Mouse (Mus musculus) frontal cortex, postnatal 14 days (tissue): ENCODE data around the gene Slc26a9.
"Not testable (repeated sequence)": the region's sequence is repeated elsewhere in the genome, so short reads cannot be mapped to it uniquely, and the experiment has no call there.

ENCODE experiments used
- DNase-seq, 2 experiments: peaks; one replicate each; pipeline ENCODE4 v3.0.0; 2022; ENCODE audit warnings: low spot score in 2 of 2

Slc26a9 gene

GRCm38 (mm10) chr1:131769296-131769695 is 25.5 kb downstream of the Slc26a9 start:
- DNase-seq: no peak

- DNase-seq: peak; percentile 63 to 69
Observed at GRCm38 (mm10) chr1:131770656-131771055, 26.8 kb downstream of the Slc26a9 start.

DNA sequence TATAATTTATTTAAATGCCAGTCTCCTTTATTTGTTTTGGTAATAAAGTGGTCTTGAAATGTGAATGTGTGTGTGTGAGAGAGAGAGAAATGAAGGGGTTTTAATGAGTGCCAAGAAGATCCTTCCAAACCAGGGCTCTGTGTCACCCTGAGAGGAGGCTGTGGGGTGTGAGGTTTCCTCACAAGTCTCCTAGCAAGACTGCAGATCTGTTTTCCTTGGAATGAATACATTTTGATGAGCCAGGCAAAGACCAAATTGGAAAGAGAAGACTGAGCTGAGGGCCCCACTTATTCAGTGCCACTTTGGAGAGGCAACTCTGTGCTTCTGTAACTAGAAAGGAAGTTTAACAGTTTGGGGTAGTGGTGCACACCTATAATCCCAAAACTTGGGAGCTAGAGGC is 27.6 kb downstream of the Slc26a9 start:
- no peak for DNase-seq

- no peak for DNase-seq
Observed at GRCm38 (mm10) chr1:131794591-131794990, 50.8 kb downstream of the Slc26a9 start.

DNA sequence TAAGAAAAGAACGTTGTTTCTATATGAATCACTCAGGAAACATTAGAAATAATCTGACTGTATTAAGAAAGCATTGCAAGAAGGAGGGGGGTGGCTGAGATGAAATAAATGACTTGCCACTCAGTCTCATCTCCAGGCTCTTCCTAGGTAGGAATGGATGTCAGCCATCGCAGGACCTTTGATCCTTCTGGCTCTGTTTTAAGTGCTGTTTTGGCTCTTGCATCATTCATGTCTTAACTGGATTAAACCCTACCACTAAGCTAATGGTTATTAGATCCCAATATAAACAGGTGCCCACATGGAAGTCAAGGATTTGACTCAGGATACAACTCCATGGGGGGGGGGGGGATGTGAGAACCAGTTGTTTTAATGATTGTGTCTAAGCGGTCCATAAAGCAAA is 51.3 kb downstream of the Slc26a9 start:
- no peak for DNase-seq

DNA sequence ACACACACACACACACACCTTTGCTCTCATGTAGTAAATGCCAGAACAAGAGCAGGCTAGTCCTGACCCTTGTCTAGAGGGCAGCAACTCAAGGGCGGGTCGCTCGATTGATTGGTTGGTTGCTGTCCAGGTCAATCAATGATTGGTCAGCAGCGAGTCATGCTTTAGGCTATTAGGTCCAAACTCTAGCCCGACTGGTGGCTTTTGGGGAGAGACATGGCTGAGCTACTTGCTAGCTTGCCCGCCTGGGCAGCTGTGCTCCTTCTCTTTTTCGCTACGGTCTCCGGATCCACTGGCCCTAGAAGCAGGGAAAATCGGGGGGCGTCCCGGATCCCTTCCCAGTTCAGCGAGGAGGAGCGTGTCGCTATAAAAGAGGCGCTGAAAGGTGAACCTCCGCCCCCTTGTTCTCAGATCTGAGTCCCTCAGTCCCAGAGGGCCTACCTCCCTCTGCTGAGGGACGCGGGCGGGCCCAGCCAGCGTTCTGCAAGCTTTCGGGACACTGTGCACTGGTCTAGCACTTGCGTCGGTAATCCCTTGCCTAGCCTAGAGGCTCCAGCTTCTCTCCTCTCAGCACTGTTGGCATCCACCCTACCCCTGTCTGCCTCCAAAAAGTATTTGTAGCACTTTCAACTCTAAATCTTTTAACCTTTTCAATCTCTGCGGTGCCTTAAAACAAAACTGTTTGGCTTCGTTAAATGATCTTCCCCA is 53.5 kb downstream of the Slc26a9 start, which contains the start of gene Pm20d1:
Gene Pm20d1 (plus strand): TSS at position 180 of the 708 bp plus-strand sequence.
- DNase-seq: no peak

DNA sequence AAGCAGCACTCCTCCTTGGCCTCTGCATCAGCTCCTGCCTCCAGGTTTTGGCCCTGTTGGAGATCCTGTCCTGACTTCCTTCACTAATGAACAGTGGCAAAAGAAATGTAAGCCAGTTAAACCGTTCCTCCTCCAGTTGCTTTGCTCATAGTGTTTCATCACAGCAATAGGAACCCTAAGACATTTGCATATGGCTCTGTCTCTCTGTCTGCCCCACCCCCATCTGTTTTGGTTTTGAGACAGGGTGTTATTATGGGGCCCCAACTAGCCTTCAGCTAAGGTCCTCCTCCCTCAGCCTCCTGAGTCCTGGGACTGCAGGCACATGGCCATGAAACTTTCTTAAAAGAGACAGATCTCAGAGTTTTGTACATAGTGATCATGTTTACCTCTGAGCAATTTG is 56.2 kb downstream of the Slc26a9 start:
- no peak for DNase-seq

GRCm38 (mm10) chr1:131801071-131801470 is 57.2 kb downstream of the Slc26a9 start:
- DNase-seq: no peak

- no peak for DNase-seq
Observed at GRCm38 (mm10) chr1:131802652-131803051, 58.8 kb downstream of the Slc26a9 start.

DNA sequence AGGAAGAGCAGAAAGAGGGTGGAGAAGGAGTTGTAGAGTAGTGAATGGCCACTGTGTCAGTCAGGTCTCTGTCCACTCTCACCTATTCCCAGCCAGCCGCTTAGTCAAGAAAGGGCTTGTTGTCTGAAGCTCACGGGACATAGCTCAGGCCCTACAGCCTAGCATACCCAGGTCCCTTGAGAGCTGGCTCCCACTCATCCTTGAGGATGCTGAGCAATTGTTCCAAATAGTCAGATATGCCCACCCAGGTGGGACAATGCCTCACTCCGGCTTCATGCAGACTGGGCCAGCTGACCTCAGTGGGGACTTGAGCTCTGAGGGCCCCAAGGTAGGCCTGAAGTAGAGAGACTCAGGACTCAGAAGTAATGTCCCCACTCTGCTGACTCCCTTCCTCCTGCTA is 60.3 kb downstream of the Slc26a9 start:
- DNase-seq: no peak

- no peak for DNase-seq
Observed at GRCm38 (mm10) chr1:131808986-131809385, 65.2 kb downstream of the Slc26a9 start.

GRCm38 (mm10) chr1:131809651-131810050 is 65.8 kb downstream of the Slc26a9 start:
- DNase-seq: no peak

GRCm38 (mm10) chr1:131811393-131811792 is 67.6 kb downstream of the Slc26a9 start:
- no peak for DNase-seq

DNA sequence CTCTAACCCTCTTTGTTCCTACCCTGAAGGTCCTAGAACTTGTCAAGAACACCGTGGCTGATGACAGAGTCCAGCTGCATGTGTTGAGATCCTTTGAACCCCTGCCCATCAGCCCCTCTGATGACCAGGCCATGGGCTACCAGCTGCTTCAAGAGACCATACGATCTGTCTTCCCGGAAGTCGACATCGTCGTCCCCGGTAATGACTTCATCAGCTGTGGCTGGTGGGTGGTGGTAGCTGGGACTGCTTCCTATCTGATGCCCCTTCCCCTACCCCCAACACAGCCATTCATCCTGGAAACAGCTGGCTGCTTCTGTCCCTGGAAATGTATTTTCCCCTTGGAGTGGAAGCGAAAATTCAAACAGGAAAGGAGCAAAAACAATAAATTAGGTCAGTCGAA is 68.2 kb downstream of the Slc26a9 start:
- no peak for DNase-seq

DNA sequence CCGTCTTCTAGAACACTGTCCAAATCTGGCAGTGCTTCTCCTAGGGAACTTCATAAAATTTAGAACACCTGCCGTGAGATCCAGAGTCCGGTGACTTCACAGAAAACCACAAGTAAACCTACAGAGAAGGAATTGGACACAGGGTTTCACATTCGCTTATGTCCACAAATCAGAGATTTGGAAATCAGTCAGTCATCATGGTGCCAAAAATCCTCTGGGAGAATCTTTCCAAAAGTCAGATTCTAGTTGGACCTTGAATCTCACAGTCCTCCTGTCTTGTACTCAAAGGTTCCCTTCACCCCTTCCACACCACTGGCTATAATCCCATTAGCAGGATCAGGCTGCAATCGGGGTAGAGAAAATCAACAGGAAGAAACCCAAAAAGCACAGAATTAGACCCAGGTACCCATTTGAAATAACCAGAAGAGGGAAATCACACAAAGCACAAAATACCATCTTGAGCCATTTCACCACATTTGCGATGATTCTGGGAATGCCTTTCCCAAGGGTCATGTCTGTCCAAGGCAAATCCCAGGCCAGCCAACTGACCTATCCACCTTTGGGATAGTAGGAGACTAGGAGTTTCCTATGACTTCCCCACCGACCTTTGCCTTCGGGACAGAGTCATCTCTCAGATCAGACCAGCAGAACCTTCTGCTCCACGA is 68.9 kb downstream of the Slc26a9 start:
- no peak for DNase-seq

DNA sequence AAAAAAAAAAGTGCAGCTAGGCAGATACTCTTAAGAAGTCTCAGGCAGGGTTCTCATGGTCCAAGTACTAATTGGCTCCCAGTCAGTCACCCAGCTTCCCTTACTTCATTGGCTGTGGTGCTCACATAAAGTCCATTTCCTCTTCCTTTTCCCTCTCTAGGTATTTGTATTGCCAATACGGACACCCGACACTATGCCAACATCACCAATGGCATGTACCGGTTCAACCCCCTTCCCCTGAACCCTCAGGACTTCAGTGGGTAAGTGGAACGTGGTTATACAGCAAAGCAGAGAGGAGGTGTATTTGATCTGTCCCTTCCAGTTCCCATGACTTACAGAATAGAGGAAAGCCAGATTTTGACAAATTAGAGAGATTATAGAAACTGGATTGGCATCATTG is 69.9 kb downstream of the Slc26a9 start:
- DNase-seq: no peak

GRCm38 (mm10) chr1:131814191-131814590 is 70.4 kb downstream of the Slc26a9 start:
- no peak for DNase-seq

- DNase-seq: no peak
Observed at GRCm38 (mm10) chr1:131816886-131817285, 73.1 kb downstream of the Slc26a9 start.

- DNase-seq: not testable (repeated sequence)
Observed at GRCm38 (mm10) chr1:131820353-131820752, 76.5 kb downstream of the Slc26a9 start.

GRCm38 (mm10) chr1:131820887-131821328 is 77.1 kb downstream of the Slc26a9 start:
- no peak for DNase-seq
